Mouse (Mus musculus): ENCODE data around the gene Etfrf1. TPM values are rescaled to one million over a fixed set of nuclear protein-coding genes. Genes with fewer than 3 reads are reported as not detected.

The Etfrf1 gene
- total and polyA plus RNA-seq, 3 experiments = 1.5 to 47.8 (median 25.6) TPM

DNA sequence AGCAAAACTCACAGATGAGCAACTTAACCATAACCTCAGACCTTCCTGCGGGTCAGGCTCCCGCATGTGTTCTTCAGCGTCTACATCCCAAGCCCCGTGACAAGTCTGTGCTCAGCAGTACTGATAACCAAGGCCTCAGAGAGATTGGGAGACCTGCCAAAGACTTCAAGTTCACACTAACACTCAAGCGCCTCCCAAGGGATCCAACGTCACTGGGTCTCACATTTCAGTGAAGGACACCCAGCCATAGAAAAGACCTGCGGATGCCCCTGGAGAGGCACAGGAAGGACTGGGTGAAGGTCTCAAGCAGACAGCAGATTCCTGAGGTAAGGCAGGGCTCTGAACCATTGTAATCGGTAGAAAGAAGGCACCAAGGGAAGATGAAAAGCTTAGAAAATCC is 28.9 kb upstream of the Etfrf1 start:
- Histone ChIP-seq H3K27me3 (ENCODE audit: insufficient read depth, low read length) (no peaks in the 10 kb centered on the region), H3K36me3 (replicated peaks) (no peaks in the 10 kb centered on the region), H3K9me3 (replicated peaks) (peaks cover 35% of the 10 kb centered on the region), H3K4me3 (ENCODE audit: low read depth, low read length) (no peak overlapping the region), H3K4me1 (ENCODE audit: insufficient read depth, low read depth, low read length) (no peaks in the 10 kb centered on the region)
- TF ChIP-seq TAL1 (conservative IDR thresholded peaks at IDR 0.05; ENCODE audit: low read depth, low read length) (no peak), CTCF (IDR thresholded peaks at IDR 0.05; ENCODE audit: low read depth, low read length) (no peak), POLR2AphosphoS5 (IDR thresholded peaks at IDR 0.05; ENCODE audit: insufficient replicate concordance, low read depth, low read length) (no peak), GATA2 (IDR thresholded peaks at IDR 0.05; ENCODE audit: borderline replicate concordance, low read depth, low read length) (no peak), GATA1 (IDR thresholded peaks at IDR 0.05; ENCODE audit: borderline replicate concordance, low read length) (no peak)
- ATAC-seq (ENCODE audit: extremely low read depth, insufficient number of reproducible peaks, low FRiP score, poor library complexity, severe bottlenecking) (no peak), DNase-seq (ENCODE audit: low spot score) (no peak)

DNA sequence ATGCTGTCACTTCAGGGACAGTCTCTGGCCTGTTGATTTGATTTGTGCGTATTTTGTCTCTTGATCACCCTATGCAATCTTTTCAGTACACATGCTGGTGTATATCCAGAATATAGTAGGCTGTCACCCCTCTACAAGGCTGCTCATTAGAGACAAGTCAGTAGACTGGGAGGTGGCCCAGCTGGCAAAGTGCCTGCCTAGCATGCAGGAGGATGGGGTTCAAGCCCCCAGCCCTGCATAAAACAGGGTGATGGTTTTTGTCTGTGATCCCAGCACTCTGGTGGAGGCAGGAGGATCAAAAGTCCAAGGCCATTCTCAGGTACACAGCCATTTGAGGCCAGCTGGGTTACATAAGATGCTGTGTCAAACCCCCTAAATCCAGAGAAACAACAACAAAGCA is 24.8 kb upstream of the Etfrf1 start:
- Histone ChIP-seq H3K36me3 (replicated peaks) (no peaks in the 10 kb centered on the region), H3K27me3 (ENCODE audit: insufficient read depth, low read length) (no peaks in the 10 kb centered on the region), H3K9me3 (replicated peaks) (peaks cover 9% of the 10 kb centered on the region), H3K4me1 (ENCODE audit: insufficient read depth, low read depth, low read length) (peaks cover 4% of the 10 kb centered on the region; the same call in 1 of the 2 replicates), H3K4me3 (ENCODE audit: low read depth, low read length) (no peak overlapping the region)
- ATAC-seq (ENCODE audit: extremely low read depth, insufficient number of reproducible peaks, low FRiP score, poor library complexity, severe bottlenecking) (no peak), DNase-seq (ENCODE audit: low spot score) (no peak)
- TF ChIP-seq TAL1 (conservative IDR thresholded peaks at IDR 0.05; ENCODE audit: low read depth, low read length) = no peak
- TF ChIP-seq GATA1 (IDR thresholded peaks at IDR 0.05; ENCODE audit: borderline replicate concordance, low read length) = no peak
- TF ChIP-seq CTCF (IDR thresholded peaks at IDR 0.05; ENCODE audit: low read depth, low read length) = no peak
- TF ChIP-seq GATA2 (IDR thresholded peaks at IDR 0.05; ENCODE audit: borderline replicate concordance, low read depth, low read length) = no peak
- TF ChIP-seq POLR2AphosphoS5 (IDR thresholded peaks at IDR 0.05; ENCODE audit: insufficient replicate concordance, low read depth, low read length) = no peak

DNA sequence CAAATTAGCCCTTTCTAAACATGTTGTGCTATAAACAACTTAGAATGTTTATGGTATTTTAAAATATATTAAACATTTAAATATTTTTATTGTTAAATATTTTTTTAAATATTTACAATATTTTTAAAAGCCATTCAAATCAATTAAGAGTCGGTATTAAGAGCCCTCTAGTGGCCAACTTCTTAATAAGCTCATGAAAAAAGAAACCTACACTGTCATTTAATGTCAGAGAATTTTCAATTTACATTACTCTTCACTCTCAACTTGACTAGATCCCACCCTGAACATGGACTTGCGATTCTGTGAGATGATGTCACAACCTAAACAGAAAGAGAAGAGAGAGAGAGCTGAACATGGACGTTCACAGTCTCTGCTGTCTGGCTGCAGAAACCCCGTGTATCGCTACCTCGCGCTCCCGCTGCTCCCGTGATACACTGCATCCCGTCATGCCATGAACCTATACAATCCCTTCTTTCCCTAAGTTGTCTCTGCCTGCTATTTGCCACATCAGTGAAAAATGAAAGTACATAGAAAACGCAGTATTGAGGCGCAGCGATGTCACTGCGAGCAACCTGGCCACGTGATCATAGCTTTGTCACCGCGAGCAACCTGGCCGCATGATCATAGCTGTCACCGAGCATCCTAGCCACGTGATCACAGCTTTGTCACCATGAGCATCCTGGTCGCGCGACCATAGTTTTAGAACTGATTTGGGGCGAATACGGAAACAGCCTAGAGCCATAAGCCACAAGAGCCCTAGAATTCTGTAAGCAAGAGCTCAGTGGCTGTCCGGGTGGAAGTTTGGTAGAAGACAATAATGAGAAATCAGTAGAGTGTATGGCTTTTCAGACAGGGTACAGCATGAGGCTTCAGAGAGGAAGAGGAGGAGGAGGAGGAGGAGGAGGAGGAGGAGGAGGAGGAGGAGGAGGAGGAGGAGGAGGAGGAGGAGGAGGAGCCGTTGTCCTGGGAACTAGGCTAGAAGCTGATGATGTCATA is 23.5 kb upstream of the Etfrf1 start:
- Histone ChIP-seq H3K4me3 (ENCODE audit: low read depth, low read length) (no peak overlapping the region; the same call in 1 of the 2 replicates), H3K9me3 (replicated peaks) (no peaks in the 10 kb centered on the region), H3K27me3 (ENCODE audit: insufficient read depth, low read length) (no peaks in the 10 kb centered on the region), H3K36me3 (replicated peaks) (no peaks in the 10 kb centered on the region), H3K4me1 (ENCODE audit: insufficient read depth, low read depth, low read length) (peaks cover 4% of the 10 kb centered on the region; the same call in 1 of the 2 replicates)
- DNase-seq (ENCODE audit: low spot score) = no peak
- TF ChIP-seq POLR2AphosphoS5 (IDR thresholded peaks at IDR 0.05; ENCODE audit: insufficient replicate concordance, low read depth, low read length) = no peak
- no peak for TF ChIP-seq CTCF (IDR thresholded peaks at IDR 0.05; ENCODE audit: low read depth, low read length)
- TF ChIP-seq TAL1 (conservative IDR thresholded peaks at IDR 0.05; ENCODE audit: low read depth, low read length) = no peak
- TF ChIP-seq GATA1 (IDR thresholded peaks at IDR 0.05; ENCODE audit: borderline replicate concordance, low read length) = no peak
- TF ChIP-seq GATA2 (IDR thresholded peaks at IDR 0.05; ENCODE audit: borderline replicate concordance, low read depth, low read length) = no peak
- no peak for ATAC-seq (ENCODE audit: extremely low read depth, insufficient number of reproducible peaks, low FRiP score, poor library complexity, severe bottlenecking)

DNA sequence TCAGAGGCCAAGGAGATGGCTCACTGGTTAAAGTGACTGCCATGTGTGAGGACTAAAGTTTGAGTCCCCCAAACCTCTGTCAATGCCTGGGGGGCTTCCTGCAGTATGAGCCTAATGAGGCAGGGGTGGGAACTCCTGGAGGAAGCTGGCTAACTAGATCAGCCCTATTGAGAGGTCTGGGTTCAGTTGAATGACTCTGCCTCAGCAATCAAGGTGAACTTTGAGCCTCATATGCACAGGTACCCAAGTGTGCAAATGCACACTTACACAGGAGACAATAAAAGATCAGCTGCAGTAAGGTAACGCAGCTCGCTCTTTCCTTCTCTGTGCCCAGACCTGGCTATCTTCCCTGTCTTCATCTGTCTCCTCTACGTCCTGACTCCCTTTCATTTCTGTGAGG is 17.9 kb upstream of the Etfrf1 start:
- TF ChIP-seq GATA1 (IDR thresholded peaks at IDR 0.05; ENCODE audit: borderline replicate concordance, low read length) = no peak
- no peak for TF ChIP-seq POLR2AphosphoS5 (IDR thresholded peaks at IDR 0.05; ENCODE audit: insufficient replicate concordance, low read depth, low read length)
- no peak for TF ChIP-seq TAL1 (conservative IDR thresholded peaks at IDR 0.05; ENCODE audit: low read depth, low read length)
- no peak for TF ChIP-seq CTCF (IDR thresholded peaks at IDR 0.05; ENCODE audit: low read depth, low read length)
- no peak for TF ChIP-seq GATA2 (IDR thresholded peaks at IDR 0.05; ENCODE audit: borderline replicate concordance, low read depth, low read length)
- Histone ChIP-seq H3K36me3 (replicated peaks) (no peaks in the 10 kb centered on the region), H3K9me3 (replicated peaks) (no peaks in the 10 kb centered on the region), H3K27me3 (ENCODE audit: insufficient read depth, low read length) (no peaks in the 10 kb centered on the region), H3K4me3 (ENCODE audit: low read depth, low read length) (no peak overlapping the region), H3K4me1 (ENCODE audit: insufficient read depth, low read depth, low read length) (no peaks in the 10 kb centered on the region)
- no peak for ATAC-seq (ENCODE audit: extremely low read depth, insufficient number of reproducible peaks, low FRiP score, poor library complexity, severe bottlenecking)
- DNase-seq (ENCODE audit: low spot score) = no peak

DNA sequence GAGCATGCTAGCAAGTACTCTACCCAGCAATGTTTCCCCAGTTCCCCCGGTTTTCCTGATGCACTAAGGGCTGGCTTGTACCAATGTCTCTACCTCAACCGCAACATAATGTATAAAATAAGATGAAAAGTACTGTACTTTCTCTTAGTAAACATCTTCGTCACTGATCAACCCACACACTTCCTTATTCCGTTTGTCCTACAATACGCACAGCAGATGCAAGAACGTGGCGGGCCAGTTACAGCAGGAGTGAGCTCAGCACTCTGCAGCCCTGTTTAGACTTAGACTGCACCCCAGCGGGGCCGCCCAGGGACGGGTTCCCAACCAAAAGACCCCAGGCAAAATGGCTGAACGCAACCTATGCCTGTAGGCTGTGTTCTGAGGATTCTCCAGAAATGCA is 17.5 kb upstream of the Etfrf1 start:
- H3K9me3 ChIP-seq (replicated peaks) = no peaks in the 10 kb centered on the region
- DNase-seq (ENCODE audit: low spot score) = no peak
- no peaks in the 10 kb centered on the region for H3K27me3 ChIP-seq (ENCODE audit: insufficient read depth, low read length)
- TF ChIP-seq POLR2AphosphoS5 (IDR thresholded peaks at IDR 0.05; ENCODE audit: insufficient replicate concordance, low read depth, low read length) (no peak), GATA1 (IDR thresholded peaks at IDR 0.05; ENCODE audit: borderline replicate concordance, low read length) (no peak), GATA2 (IDR thresholded peaks at IDR 0.05; ENCODE audit: borderline replicate concordance, low read depth, low read length) (no peak), CTCF (IDR thresholded peaks at IDR 0.05; ENCODE audit: low read depth, low read length) (no peak), TAL1 (conservative IDR thresholded peaks at IDR 0.05; ENCODE audit: low read depth, low read length) (no peak)
- H3K36me3 ChIP-seq (replicated peaks) = no peaks in the 10 kb centered on the region
- no peak overlapping the region for H3K4me3 ChIP-seq (ENCODE audit: low read depth, low read length)
- no peaks in the 10 kb centered on the region for H3K4me1 ChIP-seq (ENCODE audit: insufficient read depth, low read depth, low read length)
- ATAC-seq (ENCODE audit: extremely low read depth, insufficient number of reproducible peaks, low FRiP score, poor library complexity, severe bottlenecking) = no peak

DNA sequence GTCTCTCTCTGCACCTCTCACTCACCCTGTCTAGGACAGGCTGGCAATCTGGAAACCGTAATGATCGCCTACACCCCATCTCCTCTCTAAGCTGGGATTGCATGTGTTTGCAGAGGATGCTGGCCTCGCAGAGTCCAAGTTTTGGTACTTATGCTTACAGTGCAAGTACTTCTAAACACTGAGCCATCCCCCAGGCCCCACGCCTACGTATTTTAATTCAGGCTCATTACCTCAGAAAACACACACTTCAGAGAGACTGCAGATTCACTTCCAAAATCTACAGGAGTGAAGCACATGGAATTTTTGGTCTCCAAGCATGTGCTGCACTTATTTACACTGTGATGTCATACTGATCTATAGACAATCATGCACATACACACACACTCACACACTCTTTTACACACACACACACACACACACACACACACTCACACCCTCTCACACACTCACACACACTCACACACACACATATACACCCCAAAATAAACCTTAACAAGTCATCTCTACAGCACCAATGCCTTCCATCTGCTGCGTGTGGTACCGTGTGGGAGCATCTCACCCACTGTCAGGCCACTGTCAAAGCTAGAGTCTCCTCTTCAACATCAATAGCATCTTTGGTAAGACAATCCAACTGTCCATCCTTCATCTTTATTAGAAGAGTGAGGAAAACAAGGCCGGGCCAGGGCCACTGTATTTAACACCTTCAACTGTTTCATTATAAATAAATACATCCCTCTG is 12.8 kb upstream of the Etfrf1 start:
- no peaks in the 10 kb centered on the region for H3K27me3 ChIP-seq (ENCODE audit: insufficient read depth, low read length)
- no peaks in the 10 kb centered on the region for H3K9me3 ChIP-seq (replicated peaks)
- no peak for TF ChIP-seq CTCF (IDR thresholded peaks at IDR 0.05; ENCODE audit: low read depth, low read length)
- TF ChIP-seq GATA2 (IDR thresholded peaks at IDR 0.05; ENCODE audit: borderline replicate concordance, low read depth, low read length) = no peak
- TF ChIP-seq TAL1 (conservative IDR thresholded peaks at IDR 0.05; ENCODE audit: low read depth, low read length) = no peak
- no peak for TF ChIP-seq POLR2AphosphoS5 (IDR thresholded peaks at IDR 0.05; ENCODE audit: insufficient replicate concordance, low read depth, low read length)
- TF ChIP-seq GATA1 (IDR thresholded peaks at IDR 0.05; ENCODE audit: borderline replicate concordance, low read length) = no peak
- no peaks in the 10 kb centered on the region for H3K36me3 ChIP-seq (replicated peaks)
- H3K4me1 ChIP-seq (ENCODE audit: insufficient read depth, low read depth, low read length) = no peaks in the 10 kb centered on the region
- no peak overlapping the region for H3K4me3 ChIP-seq (ENCODE audit: low read depth, low read length)
- DNase-seq (ENCODE audit: low spot score) = no peak
- ATAC-seq (ENCODE audit: extremely low read depth, insufficient number of reproducible peaks, low FRiP score, poor library complexity, severe bottlenecking) = no peak

Measured in G1E (cell line).